ENCODE assay signal across 8 mouse cellular contexts in genomic region chrX:20848256-20848984, GRCm38 (mm10). TPM values are rescaled to one million over a fixed set of nuclear protein-coding genes. Genes with fewer than 3 reads are reported as not detected.
A peak's percentile ranks its signal among the peaks of the same experiment; 100 is the strongest.
DNase-seq lines count a peak whose midpoint lies in the region; ATAC-seq lines count a peak whose summit lies in the region.

No protein-coding gene starts in this region.

- no peaks in the 10 kb centered on the region for H3K9me3 ChIP-seq in hindbrain, embryonic 15.5 days

- 0 out of 2 replicates have a peak, but pooled peaks cover 6% of the 10 kb centered on the region for H3K36me3 ChIP-seq in hindbrain, embryonic 15.5 days

- H3K4me1 ChIP-seq in hindbrain, embryonic 15.5 days (replicated peaks) = peaks cover 14% of the 10 kb centered on the region

- DNase-seq in T-cell, adult 2 months (ENCODE audit: low spot score) = peak; percentile 94
- peak; percentile 84 to 87 for DNase-seq in cerebellum, postnatal 36 days
- peak; percentile 88 to 95 for DNase-seq in frontal cortex, postnatal 36 days (ENCODE audit: low spot score in 2 of 2)
- DNase-seq in left cerebral cortex, adult 11 months (ENCODE audit: low spot score) = peak; percentile 92
- peak; percentile 91 to 94 for DNase-seq in lung, postnatal 4 days
- DNase-seq in retina, postnatal 7 days (ENCODE audit: low read depth, low spot score) = peak; percentile 90
- DNase-seq in urinary bladder, adult 2 months (ENCODE audit: low spot score) = peak; percentile 65

- WGBS in hindbrain, embryonic 15.5 days = 18% methylated on average over 41 of the region's 42 CpGs

- peak; percentile 98 for ATAC-seq in hindbrain, embryonic 15.5 days (ENCODE audit: low FRiP score, low read depth)

- H3K4me2 ChIP-seq in hindbrain, embryonic 15.5 days = peak overlapping the region; percentile 62

- peak overlapping the region; percentile 88 for H3K27ac ChIP-seq in hindbrain, embryonic 15.5 days (replicated peaks)

- no peaks in the 10 kb centered on the region for H3K27me3 ChIP-seq in hindbrain, embryonic 15.5 days

- peak overlapping the region; percentile 67 for H3K4me3 ChIP-seq in hindbrain, embryonic 15.5 days

- peak overlapping the region; percentile 69 for H3K9ac ChIP-seq in hindbrain, embryonic 15.5 days

RNA-seq across cellular contexts. Expression of gene Timp1, which starts 21.5 kb away (rescaled TPM):
- 4.2 and 5.3 TPM in 2 replicates for polyA plus RNA-seq in hindbrain, embryonic 15.5 days (2015; fragmentation: Nextera tagmentation; extraction: Ambion mirVana)
- 18.2 and 21.5 TPM in 2 replicates for polyA plus RNA-seq in urinary bladder, adult 2 months (2012; rRNA removed)

RNA-seq across cellular contexts. Expression of gene Araf, which starts 50.8 kb away (rescaled TPM):
- polyA plus RNA-seq in hindbrain, embryonic 15.5 days (2015; fragmentation: Nextera tagmentation; extraction: Ambion mirVana) = 348 and 366 TPM in 2 replicates
- 132 and 153 TPM in 2 replicates for polyA plus RNA-seq in urinary bladder, adult 2 months (2012; rRNA removed)

Comparison
In these comparisons a context has a peak if more than half of its experiments do, and no peak if none do; other contexts are left out.
1. Peak in every context shown above with its lines: DNase-seq, ATAC-seq, H3K4me3 ChIP-seq and H3K27ac ChIP-seq.